Mouse (Mus musculus) cerebellum, postnatal 36 days (tissue): ENCODE results near the gene Etv6.

ENCODE experiments used
- DNase-seq, 2 experiments: peaks; one replicate each; pipeline ENCODE4 v3.0.0; 2021 to 2022; ENCODE audit warnings: mixed read lengths in 2 of 2

Etv6 gene

GRCm38 (mm10) chr6:134175059-134175458 lies 139.6 kb downstream of the Etv6 start:
- DNase-seq = no peak

GRCm38 (mm10) chr6:134177196-134177595 lies 141.7 kb downstream of the Etv6 start:
- DNase-seq = no peak

GRCm38 (mm10) chr6:134182301-134182948 lies 146.9 kb downstream of the Etv6 start:
- DNase-seq = no peak

DNA sequence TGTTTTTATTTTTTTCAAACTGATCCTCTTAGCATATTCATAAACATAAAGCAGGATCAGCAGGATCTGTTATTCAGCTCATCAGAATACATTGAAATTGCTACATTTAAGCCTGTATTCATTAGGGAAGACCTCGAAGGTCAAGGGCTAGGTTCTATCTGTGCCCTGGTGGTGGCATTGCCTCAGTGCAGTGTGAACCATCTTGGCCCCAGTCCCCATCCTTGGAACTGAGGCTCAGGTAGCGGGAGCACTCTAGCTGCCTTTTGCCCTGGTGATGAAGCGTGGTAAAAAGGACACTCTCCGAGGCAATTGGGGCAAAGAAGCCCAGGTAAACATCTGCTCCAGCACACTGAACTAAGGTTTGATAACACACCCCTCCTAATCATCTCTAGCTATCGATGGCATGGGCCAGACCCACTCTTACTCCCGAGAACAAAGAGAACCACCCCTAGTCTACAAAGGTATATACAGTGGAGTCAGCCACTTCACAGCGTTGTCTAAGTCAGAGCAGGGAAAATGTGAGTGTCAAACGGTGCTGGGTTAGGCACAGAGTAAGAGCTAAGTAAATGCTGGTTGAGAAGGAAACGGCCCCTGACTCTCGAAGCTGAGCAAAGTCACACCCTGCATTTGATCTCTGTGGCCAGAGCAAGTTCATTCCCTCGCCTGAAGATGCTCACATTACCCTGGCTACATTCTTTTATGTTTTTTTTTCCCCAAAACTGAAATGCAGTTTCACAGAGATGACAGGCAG lies 148.3 kb downstream of the Etv6 start:
- DNase-seq = no peak

DNA sequence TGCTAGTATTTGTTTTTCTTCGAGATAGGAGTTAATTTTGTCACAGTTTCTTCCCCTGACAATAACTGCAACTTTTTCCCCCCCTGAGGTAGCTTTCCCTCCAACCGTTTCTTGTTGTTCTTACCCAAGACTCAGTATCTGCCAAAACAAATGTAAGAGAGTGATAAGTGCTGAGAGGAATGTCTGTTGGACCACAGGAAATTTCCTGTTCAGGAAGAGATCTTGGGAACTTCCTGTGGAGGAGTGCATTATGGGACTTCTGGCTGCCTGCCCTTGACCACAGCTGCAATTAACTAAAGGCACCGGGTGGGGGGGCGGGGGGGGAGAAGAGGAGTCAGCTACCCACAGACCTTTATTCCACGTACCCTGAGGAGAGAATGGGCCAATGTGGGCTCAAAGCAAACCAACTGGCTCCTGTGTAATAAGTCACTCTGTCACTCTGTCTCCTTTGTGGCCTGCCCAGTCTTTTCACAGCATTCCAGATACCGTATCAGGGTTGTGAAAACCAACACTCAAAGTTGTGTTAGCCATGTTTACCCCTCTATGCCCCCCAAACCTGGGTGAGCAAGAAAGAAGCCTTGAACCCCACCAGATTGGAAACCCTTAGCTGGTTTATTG lies 150.9 kb downstream of the Etv6 start:
- no peak for DNase-seq

GRCm38 (mm10) chr6:134188719-134189118 lies 153.2 kb downstream of the Etv6 start:
- no peak for DNase-seq

GRCm38 (mm10) chr6:134189174-134189573 lies 153.7 kb downstream of the Etv6 start:
- no peak for DNase-seq

GRCm38 (mm10) chr6:134189575-134190132 lies 154.2 kb downstream of the Etv6 start:
- DNase-seq = no peak

GRCm38 (mm10) chr6:134190597-134191278 lies 155.2 kb downstream of the Etv6 start:
- DNase-seq = no peak

DNA sequence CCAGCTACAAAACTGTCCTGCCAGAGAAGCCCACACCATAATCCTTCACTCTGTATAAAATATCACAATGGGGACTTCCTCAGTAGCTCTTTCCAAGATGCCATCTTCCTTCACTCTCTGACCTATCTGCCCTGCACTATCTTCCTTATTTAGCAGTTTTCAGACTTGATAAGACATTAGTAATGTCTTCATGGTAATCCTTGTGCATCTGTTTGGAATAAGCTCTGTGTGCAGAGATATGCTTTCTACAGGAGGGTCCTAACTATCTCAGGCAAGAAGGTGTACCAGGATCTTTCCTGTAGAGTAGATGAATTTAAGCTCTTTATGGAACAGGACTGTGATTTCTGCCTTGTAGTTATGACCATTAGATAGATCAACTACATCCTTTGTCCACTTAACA lies 157.2 kb downstream of the Etv6 start:
- DNase-seq = no peak

DNA sequence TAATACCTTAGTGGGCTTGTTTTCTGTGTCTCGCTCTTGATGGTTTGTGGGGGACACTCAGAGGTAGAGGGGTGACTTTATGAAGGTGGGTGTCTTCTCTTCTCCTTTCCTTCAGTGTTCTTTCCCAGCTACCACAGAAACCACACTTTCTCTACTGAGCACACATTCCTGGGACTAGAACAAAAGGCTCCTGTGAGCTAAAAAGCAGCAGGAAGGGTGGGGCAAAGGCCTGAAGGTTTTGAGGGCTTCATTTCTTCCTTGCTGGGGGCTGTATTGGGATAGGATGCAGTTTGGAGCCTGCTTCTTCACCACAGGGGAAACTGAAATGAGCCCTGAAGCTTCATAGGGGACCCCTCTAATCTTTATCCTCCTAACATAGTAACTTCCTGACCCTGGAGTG lies 164.4 kb downstream of the Etv6 start:
- no peak for DNase-seq

- no peak for DNase-seq
Observed at GRCm38 (mm10) chr6:134200577-134200976, 165.1 kb downstream of the Etv6 start.

- DNase-seq = no peak
Observed at GRCm38 (mm10) chr6:134202176-134202575, 166.7 kb downstream of the Etv6 start.

DNA sequence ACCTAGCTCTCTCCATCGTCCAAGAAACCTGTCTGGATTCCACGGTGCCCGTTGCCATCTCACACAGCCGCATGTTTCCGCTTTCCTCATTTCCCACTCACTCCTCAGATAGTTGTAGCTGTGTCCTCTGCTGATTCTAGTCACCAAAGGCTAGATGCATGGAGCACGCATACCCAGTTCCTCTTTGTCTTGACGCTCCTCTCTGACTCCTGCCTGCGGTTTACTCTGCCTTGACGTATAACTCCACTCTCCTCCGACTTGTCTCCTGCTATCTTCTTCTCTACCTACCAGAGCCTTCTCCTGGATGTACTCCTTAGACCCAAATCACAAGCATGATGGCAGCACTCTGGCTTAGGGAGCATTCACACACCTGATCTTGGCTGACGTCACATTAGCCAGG lies 169.7 kb downstream of the Etv6 start:
- no peak for DNase-seq

- DNase-seq = no peak
Observed at GRCm38 (mm10) chr6:134205726-134206125, 170.2 kb downstream of the Etv6 start.

DNA sequence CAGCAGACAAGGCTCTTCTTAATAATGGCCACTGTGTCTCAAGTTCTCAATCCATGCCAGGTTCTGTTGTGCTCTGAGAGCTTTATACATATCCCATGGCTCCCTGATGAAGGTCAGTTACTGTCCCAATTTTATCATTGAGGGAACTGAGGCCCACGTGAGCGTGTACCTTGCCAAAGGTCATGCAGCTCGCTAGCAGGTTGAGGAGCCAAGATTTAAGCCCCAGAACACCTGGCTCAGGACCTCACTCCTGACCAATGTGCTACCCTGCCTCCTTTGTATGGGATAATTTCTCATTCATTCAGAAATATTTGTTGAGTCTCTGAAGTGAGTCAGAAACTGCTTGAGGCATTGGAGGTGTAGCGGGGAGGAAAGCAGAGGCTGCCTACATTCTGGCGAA lies 170.8 kb downstream of the Etv6 start:
- no peak for DNase-seq

- peak in 1 of 2 experiments; percentile 29 for DNase-seq
Observed at GRCm38 (mm10) chr6:134207391-134208179, 172.1 kb downstream of the Etv6 start.

DNA sequence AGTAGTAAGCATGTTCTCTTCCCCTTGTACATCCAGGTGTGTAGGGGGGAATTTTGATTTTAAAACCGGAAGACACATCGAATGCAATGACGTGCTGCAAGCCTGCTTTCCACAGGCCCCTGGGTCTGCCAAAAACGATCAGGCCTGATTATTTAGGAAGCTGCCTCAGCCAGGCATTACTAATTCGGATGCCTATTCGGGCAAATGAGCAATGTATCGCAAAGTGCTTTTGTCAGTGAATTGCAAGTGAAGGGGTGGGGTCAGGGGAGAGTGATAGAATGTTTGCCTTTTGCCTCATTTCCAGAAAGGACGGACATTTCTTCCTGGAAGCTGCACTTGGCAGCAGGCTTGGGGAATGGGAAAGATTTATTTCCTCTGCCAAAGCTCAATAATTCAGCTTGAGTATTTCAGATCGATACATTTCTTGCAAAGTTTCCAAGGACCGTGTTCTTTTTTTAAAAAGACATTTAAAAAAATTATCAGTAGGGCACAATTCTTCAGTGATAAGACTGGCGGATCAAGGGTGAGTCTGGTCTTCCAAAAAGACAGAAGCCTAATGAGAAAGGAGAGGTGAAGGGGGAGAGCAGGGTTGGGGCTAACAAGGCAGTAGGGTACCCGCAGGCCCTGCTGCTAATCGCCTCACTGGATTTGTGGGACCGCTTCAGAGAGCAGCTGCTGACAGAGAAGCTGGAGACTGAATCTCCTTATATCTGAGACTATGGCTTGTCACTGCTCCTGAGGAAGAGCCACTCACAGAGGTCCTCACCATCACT lies 172.9 kb downstream of the Etv6 start:
- no peak for DNase-seq

- no peak for DNase-seq
Observed at GRCm38 (mm10) chr6:134210675-134211457, 175.4 kb downstream of the Etv6 start.

DNA sequence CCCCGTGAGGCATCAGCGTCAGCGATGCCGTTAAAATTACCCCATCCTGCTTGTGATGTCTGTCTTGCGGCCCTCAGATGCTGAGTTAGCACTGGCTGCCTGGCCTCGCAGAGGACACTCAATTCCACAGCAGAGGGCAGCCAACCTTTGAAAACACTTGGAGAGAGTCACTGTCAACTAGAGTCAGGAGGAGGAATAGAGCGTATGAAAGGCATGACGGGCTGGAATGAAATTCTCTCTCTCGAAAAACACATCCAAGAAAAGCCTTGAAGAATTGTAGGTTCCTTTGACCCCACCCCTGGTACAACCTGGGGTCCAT lies 175.9 kb downstream of the Etv6 start:
- DNase-seq = no peak

DNA sequence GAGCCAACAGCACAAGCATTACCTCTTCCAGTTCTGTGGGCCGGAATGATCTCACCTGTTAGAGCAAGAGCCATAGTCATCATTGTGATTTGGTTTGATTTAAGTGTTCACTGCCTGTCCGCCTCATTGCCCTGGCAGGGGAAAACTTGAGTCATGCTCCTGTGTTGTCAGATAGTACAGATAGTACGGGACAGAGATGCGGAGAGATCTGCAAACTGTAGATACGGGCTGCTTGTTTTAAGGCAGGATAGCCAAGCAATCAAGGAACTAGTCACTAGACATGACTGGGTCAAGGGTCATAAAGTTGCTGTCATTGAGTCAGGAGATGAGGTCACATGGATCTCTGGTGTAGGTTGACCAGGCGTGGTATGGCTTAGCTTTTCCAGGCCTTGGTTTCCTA lies 182.2 kb downstream of the Etv6 start:
- DNase-seq = no peak
